In genomic region chr6:5828409-5828974, GRCm38 (mm10) we compare ENCODE assay signal across 21 mouse cellular contexts.
DNase-seq lines count a peak whose midpoint lies in the region; ATAC-seq lines count a peak whose summit lies in the region.
"Had no signal": no experiment of that assay in that cellular context is flagged by ENCODE, and none has a peak within 500 bp of the region (broad histone marks: within the 10 kb centered on the region; RNA-seq: fewer than 3 reads in every experiment).

No protein-coding gene starts in this region.

- no peak overlapping the region for H3K4me3 ChIP-seq in heart, embryonic 10.5 days
- H3K4me3 ChIP-seq in limb, embryonic 11.5 days (ENCODE audit: low read depth, low read length): no peak overlapping the region
- H3K4me3 ChIP-seq: heart, embryonic 13.5 days; hindbrain, embryonic 15.5 days; limb, embryonic 15.5 days; megakaryocyte, embryonic 14.5 days; midbrain, embryonic 13.5 days had no signal

- no peak overlapping the region for H3K27ac ChIP-seq in heart, embryonic 10.5 days
- H3K27ac ChIP-seq in limb, embryonic 11.5 days (replicated peaks; ENCODE audit: low read depth, low read length): peak overlapping the region; percentile 70; the same call in 1 of the 2 replicates
- H3K27ac ChIP-seq: heart, embryonic 13.5 days; hindbrain, embryonic 15.5 days; limb, embryonic 15.5 days; liver, embryonic 14.5 days; midbrain, embryonic 13.5 days had no signal

- ATAC-seq in limb, embryonic 11.5 days (ENCODE audit: insufficient number of reproducible peaks, low FRiP score, low TSS enrichment, low read depth): no peak
- ATAC-seq in erythroblast, adult 5-6 weeks (replicated peaks; ENCODE audit: low FRiP score, poor library complexity, severe bottlenecking): no peak
- ATAC-seq: forebrain, embryonic 14.5 days; midbrain, embryonic 13.5 days had no signal

- no peaks in the 10 kb centered on the region for H3K36me3 ChIP-seq in heart, embryonic 10.5 days
- H3K36me3 ChIP-seq in limb, embryonic 11.5 days (ENCODE audit: control insufficient read depth, insufficient read depth, low read length): no peaks in the 10 kb centered on the region
- H3K36me3 ChIP-seq: heart, embryonic 13.5 days; hindbrain, embryonic 15.5 days; limb, embryonic 15.5 days; midbrain, embryonic 13.5 days had no signal

- intact Hi-C loops in heart, postnatal 36 days (cut with DNase I): no loop called here

- WGBS in heart, embryonic 10.5 days: 75% methylated on average over 14 of the region's 14 CpGs
- WGBS in limb, embryonic 11.5 days: 6% methylated on average over 14 of the region's 14 CpGs

- DNase-seq in heart, embryonic 10.5 days (ENCODE audit: low spot score): peak; percentile 58
- no peak for DNase-seq in heart, postnatal 36 days
- DNase-seq in forelimb bud, embryonic 11.5 days (ENCODE audit: low read depth, low spot score): peak; percentile 65
- peak; percentile 68 for DNase-seq in limb, embryonic 11.5 days (ENCODE audit: low spot score)
- no peak for DNase-seq in layer of hippocampus, adult 8-10 months (ENCODE audit: low spot score in 2 of 2)
- no peak for DNase-seq in layer of hippocampus, adult 18-20 months (ENCODE audit: low spot score in 2 of 2)
- DNase-seq: cerebellum, adult 18-20 months; cerebellum, postnatal 14 days; gastrocnemius, postnatal 10 days; heart, adult 18-20 months; heart, postnatal 14 days; kidney, postnatal 25 days had no signal

- H3K4me1 ChIP-seq in heart, embryonic 10.5 days: no peaks in the 10 kb centered on the region
- H3K4me1 ChIP-seq in limb, embryonic 11.5 days (ENCODE audit: control insufficient read depth, insufficient read depth, low read length): peaks cover 29% of the 10 kb centered on the region
- H3K4me1 ChIP-seq: hindbrain, embryonic 15.5 days; megakaryocyte, embryonic 14.5 days; midbrain, embryonic 13.5 days had no signal

- no peak overlapping the region for H3K4me2 ChIP-seq in limb, embryonic 11.5 days (ENCODE audit: low read depth, severe bottlenecking)
- H3K4me2 ChIP-seq: heart, embryonic 13.5 days; hindbrain, embryonic 15.5 days; limb, embryonic 15.5 days; lung, embryonic 14.5 days; midbrain, embryonic 13.5 days had no signal

- H3K9me3 ChIP-seq in heart, embryonic 10.5 days: no peaks in the 10 kb centered on the region
- H3K9me3 ChIP-seq in limb, embryonic 11.5 days (ENCODE audit: control insufficient read depth, low read length): no peaks in the 10 kb centered on the region
- H3K9me3 ChIP-seq: heart, embryonic 13.5 days; hindbrain, embryonic 15.5 days; limb, embryonic 15.5 days; midbrain, embryonic 13.5 days had no signal

- H3K27me3 ChIP-seq in heart, embryonic 10.5 days (ENCODE audit: insufficient read depth, poor library complexity, severe bottlenecking): no peaks in the 10 kb centered on the region
- H3K27me3 ChIP-seq in limb, embryonic 11.5 days (ENCODE audit: control insufficient read depth, insufficient read depth, low read length): no peaks in the 10 kb centered on the region
- H3K27me3 ChIP-seq: heart, embryonic 13.5 days; hindbrain, embryonic 15.5 days; limb, embryonic 15.5 days; megakaryocyte, embryonic 14.5 days; midbrain, embryonic 13.5 days had no signal

- H3K9ac ChIP-seq in limb, embryonic 11.5 days (ENCODE audit: low read length): no peak overlapping the region
- H3K9ac ChIP-seq: heart, embryonic 13.5 days; hindbrain, embryonic 15.5 days; limb, embryonic 15.5 days; liver, embryonic 14.5 days; lung, embryonic 14.5 days; midbrain, embryonic 13.5 days had no signal

Comparison
In these comparisons a context has a peak if more than half of its experiments do, and no peak if none do; other contexts are left out.
1. DNase-seq: peak in heart, embryonic 10.5 days (single experiment), forelimb bud, embryonic 11.5 days (single experiment) and limb, embryonic 11.5 days (single experiment); none in heart, postnatal 36 days (0 of 2), layer of hippocampus, adult 8-10 months (0 of 2) and layer of hippocampus, adult 18-20 months (0 of 2).